Mouse (Mus musculus) adrenal gland, postnatal 14 days (tissue): Measurements from ENCODE around the gene Eif2ak4. TPM values are rescaled to one million over a fixed set of nuclear protein-coding genes. Genes with fewer than 3 reads are reported as not detected.

Experiments used
- DNase-seq: peaks from one replicate; pipeline ENCODE4 v3.0.0; 2021; ENCODE audit warnings: mixed read lengths
- total RNA-seq: library from RNA; stranded (reverse); gene quantifications from 2 replicates; pipeline ENCODE4 v1.2.3, GENCODE M21; 2021

Gene Eif2ak4
- total RNA-seq, 1 experiment from 2014 or later: 16.6 TPM

GRCm38 (mm10) chr2:118405568-118405967, 17.1 kb downstream of the Eif2ak4 start:
- DNase-seq: no peak

GRCm38 (mm10) chr2:118406811-118407210, 18.4 kb downstream of the Eif2ak4 start:
- no peak for DNase-seq

GRCm38 (mm10) chr2:118408336-118408895, 20.0 kb downstream of the Eif2ak4 start:
- no peak for DNase-seq

GRCm38 (mm10) chr2:118412821-118413220, 24.4 kb downstream of the Eif2ak4 start:
- DNase-seq: no peak

GRCm38 (mm10) chr2:118415601-118416355, 27.4 kb downstream of the Eif2ak4 start:
- no peak for DNase-seq

GRCm38 (mm10) chr2:118418076-118418475, 29.7 kb downstream of the Eif2ak4 start:
- peak; percentile 30 for DNase-seq

GRCm38 (mm10) chr2:118421951-118422350, 33.5 kb downstream of the Eif2ak4 start:
- no peak for DNase-seq

GRCm38 (mm10) chr2:118422385-118422784, 34.0 kb downstream of the Eif2ak4 start:
- no peak for DNase-seq

GRCm38 (mm10) chr2:118428296-118428695, 39.9 kb downstream of the Eif2ak4 start:
- no peak for DNase-seq

GRCm38 (mm10) chr2:118429297-118429696, 40.9 kb downstream of the Eif2ak4 start:
- no peak for DNase-seq

- no peak for DNase-seq
Observed at GRCm38 (mm10) chr2:118430630-118431029, 42.2 kb downstream of the Eif2ak4 start.

- DNase-seq: peak; percentile 40
Observed at GRCm38 (mm10) chr2:118431589-118431988, 43.2 kb downstream of the Eif2ak4 start.

- DNase-seq: no peak
Observed at GRCm38 (mm10) chr2:118442172-118442571, 53.8 kb downstream of the Eif2ak4 start.

GRCm38 (mm10) chr2:118442723-118443122, 54.3 kb downstream of the Eif2ak4 start:
- no peak for DNase-seq

GRCm38 (mm10) chr2:118445696-118446674, 57.6 kb downstream of the Eif2ak4 start:
- DNase-seq: no peak

GRCm38 (mm10) chr2:118448181-118448580, 59.8 kb downstream of the Eif2ak4 start:
- no peak for DNase-seq

GRCm38 (mm10) chr2:118451056-118451455, 62.6 kb downstream of the Eif2ak4 start:
- no peak for DNase-seq

- no peak for DNase-seq
Observed at GRCm38 (mm10) chr2:118457029-118457428, 68.6 kb downstream of the Eif2ak4 start.

GRCm38 (mm10) chr2:118457463-118458261, 69.2 kb downstream of the Eif2ak4 start:
- DNase-seq: no peak

- DNase-seq: no peak
Observed at GRCm38 (mm10) chr2:118461480-118462165, 73.2 kb downstream of the Eif2ak4 start.

GRCm38 (mm10) chr2:118463480-118463879, 75.1 kb downstream of the Eif2ak4 start:
- no peak for DNase-seq
